Mouse (Mus musculus): ENCODE results near the gene Dlg2. TPM values are rescaled to one million over a fixed set of nuclear protein-coding genes. Genes with fewer than 3 reads are reported as not detected.

Dlg2 gene
- total and polyA plus RNA-seq, 3 experiments, result 23.8 to 91.7 (median 84.3) TPM

DNA sequence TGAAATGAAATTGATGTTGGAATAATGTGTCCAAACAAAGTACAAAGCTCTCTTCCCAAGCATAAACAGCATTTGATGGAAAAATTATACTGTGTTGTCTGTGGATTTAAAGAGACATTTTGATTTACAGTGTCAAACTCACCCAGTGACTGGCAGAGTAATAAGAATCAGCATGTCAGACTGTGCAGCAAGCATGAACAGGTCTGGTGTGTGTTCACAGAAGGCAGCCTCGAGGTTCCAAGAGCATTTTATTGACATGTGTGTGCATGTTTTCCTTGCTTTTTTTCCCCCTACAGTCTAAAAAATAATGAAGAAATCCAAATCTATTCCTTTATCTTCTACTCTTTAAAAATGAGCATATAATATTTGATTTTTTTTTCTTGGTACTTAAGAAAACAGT, 1924.1 kb downstream of the Dlg2 start:
- DNase-seq, result no peak

DNA sequence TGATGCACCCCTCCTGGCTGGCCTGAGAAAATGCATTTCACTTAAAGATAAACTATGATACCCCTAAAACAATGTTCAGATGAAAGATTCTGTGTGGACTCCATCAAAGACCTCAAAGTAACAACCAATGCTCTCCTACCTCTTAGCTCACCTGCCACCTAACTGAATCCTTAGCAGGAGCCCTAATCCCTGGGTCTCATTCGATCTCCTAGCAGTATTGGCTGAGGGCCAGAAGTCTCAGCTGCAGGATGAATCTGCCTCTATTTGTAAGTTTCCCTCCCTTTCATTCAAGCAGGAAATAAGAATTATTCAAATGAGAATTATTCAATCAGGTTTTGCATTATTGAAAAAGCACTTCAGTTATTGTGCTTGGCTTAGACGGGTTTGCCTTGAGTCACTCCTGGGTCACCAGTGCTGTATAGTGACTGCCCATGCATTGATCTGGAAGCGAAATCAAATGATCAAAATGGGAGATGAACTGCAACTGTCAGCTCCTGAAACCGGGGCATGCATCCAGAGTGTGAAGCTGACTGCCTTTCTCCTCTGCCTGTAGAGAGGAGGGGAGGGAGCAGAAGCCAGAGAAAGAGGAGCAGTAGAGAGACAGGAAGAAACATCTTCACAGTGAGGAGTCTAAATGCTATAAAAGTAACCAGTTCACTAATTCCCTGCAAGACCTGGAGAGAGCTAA, 1924.7 kb downstream of the Dlg2 start:
- DNase-seq, result no peak

DNA sequence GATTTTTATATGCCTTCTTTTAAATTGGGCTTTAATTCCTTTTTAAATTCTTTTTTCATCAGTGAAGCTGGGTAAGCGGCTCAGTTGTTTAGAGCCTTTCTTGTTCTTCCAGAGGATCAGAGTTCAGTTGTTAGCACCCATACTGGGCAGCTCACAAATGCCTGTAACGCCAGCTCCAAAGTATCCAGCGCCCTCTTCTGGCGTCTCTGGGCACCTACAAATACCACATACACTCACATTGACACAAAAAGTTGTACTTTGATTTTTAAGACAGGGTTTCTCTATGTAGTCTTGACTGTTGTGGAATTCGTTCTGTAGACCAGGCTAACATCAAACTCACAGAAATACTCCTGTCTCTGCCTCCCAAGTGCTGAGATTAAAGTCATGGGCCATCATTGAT, 1932.0 kb downstream of the Dlg2 start:
- DNase-seq, result no peak

DNA sequence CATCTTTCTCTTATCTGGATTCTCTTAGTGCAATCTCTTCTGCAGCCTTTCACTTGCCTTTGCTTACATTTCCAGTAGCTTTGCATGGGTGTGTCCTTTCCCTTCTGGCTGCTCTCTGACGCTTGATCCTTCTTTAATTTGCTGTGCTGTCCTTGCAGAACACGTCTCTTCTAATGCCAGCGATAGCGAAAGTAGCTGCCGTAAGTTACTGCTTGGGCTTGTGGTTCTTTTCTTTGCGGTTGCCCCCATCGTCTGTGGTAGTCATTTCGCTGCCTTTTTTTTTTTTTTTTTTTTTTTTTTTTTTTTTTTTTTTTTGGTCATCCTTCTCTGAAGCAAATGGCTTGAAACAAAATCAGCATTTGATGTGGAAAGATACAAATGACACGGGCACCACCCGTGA, 1944.0 kb downstream of the Dlg2 start:
- no peak for DNase-seq

DNA sequence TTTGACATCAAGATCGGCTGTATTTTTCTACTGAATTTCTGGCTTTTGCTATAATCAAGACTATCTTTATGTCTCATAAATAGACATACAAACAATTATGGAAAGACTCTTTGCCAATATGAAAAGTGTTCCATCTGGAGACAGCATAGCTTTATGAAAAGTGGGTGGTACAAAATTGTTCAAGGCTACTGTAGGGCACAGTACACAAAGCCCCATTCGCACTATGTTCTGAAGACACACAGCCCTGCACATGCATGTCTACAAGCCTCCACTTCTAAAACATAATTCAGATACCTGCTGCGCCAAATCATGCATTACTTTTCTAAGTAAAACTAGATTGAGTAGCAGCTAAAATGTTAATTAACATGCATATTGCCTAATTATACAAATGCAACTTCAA, 1946.5 kb downstream of the Dlg2 start:
- no peak for DNase-seq

DNA sequence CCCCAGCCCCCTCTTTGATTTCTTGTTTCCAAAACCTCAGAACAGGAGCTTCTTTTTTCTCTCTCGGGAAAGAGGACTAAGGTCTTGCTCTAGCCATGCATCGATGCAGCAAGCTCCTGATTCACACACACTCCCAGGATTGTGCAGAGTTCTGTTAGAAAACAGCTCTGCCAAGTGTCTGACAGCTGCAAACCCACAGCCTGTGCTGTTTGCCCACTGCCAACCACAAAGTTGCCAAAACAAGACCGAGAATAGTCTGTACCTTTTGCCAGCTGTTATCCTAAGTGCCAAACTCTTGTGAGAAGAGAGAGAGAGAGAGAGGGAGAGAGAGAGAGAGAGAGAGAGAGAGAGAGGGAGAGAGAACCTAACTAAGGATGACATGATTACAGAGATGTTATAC, 1948.2 kb downstream of the Dlg2 start:
- no peak for DNase-seq

DNA sequence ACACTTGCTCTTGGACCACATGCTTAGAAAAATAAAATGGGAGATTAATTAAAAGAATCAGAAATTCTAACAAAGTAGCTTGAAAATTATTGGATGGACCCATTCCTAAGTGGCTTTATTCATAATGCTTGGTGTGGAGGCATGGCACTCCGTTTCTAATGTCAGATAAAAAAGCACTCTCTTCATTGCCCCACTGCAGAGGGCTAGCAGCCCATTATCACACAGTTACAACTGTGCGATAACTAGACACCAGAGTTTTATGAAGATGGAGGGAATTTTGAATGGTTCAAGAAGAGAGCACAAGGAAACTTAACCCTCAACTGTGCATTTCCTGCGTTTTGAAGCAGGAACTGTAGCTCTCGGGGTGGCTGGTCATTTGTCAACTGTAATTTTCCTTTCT, 1950.8 kb downstream of the Dlg2 start:
- DNase-seq, result no peak

DNA sequence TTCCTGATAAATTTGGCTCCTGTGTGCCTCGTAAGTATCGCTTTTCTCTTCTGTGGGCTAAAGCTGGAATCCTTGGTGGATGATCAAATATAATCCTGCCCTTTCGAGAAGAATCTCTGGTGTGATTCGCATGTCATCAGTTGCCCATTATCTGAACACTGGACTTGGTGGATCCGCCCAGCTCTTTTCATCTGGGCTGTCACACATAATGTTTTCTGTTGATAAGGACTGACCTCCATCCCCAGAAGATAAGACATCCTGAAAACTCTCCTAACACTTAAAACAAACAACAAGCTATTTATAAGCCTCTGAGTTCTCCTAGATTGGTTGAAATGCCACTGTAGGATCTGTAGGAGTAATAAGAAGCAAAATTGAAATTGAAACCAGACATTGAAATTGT, 1952.2 kb downstream of the Dlg2 start:
- DNase-seq, result no peak

DNA sequence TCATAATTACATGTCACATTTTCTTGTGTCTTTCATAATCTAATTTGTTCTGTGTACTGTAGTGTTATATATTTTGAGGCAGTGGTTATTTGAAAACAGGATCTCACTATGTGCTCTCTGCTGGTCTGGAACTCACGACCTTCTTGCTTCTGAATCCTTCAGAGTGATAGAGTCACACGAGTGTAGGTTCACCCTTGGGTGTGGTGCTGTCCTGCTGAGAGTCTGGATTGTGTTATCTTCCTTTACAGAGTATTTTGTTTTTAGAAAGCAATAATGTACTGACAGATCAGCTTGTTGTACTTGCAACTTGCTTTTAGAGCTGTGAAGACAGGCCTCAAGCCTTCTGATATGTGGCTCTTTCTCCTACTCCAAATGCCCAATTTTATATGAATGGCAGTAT, 1953.8 kb downstream of the Dlg2 start:
- DNase-seq, result no peak

DNA sequence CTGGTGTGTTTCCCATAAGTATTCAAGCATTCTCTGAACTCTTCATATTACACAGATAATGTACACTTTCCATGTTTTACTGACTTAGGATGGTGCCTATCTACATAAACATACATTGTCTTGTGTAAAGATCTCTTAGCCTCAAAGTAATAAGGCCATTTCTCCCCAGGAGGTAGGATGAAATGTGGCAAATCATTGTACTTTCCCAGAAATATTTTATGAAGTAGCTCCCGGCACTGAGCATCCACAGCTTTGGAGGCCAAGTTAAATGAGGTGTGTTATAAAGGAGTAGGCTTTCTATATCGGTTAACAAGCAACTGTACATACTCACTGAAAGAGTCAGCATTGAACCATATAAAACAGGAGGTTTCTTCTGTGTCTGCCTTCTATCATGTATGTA, 1960.7 kb downstream of the Dlg2 start:
- DNase-seq, result no peak

DNA sequence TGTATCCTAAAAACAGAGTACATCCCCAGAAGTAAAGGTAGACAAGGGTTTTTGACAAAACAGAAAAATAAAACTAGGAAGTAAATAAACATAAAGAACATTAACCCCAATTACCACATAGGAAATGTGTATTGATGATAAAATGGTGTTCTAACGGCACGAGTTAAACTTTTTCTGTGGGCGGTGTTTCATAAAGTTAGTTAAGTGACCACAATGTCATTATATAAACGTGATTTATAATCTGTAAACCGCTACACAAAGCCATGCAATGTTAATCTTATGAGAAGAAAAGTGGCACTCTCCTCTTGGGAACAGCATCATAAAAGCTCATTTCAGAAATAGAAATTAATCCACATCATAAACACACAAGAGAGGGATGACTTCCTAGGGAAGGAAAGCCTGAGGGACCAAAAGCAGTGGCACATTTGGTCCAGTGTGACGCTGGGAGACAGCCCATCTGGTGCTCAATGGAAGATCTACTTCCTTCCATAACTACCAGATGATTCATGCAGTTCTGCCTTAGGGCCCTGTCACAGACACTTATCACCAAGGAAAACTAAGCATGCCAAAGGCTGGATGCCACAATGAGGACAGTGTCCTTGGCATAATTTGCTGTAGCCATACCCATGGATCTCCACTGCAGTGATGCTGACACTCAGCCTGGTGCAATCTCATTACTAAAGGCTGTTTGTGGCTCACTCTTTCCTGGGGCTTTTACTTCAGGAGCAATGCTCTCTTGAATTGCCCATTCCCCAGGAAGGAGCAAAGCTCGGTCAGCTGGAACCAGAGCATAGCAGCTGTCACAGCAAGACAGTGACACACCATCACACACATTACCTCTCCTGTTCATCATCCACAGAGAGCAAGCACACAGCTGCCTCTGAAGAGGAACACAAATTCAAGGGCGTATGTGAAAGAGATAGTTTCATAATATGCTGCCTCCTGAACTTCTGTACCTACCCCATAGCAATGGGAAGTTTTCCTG, 1963.3 kb downstream of the Dlg2 start:
- DNase-seq, result peak; percentile 83

DNA sequence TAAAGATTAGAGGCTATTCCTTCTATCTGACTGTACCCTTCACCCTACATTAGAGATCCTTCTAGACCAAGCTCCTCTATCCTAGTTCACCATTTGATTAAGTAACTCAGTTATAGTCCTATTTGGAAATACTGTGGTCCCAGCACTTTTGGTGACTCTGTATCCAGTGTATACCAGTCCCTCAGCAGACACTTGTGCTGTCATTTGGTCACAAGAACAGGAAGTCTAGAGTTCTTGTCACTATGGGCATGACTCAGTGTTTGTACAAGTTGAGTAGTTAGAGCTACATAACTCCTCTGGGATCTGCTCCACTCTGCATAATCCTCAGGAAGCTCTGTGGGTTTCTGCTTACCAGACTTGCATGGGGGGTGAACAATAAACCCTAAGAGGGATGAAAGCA, 1965.1 kb downstream of the Dlg2 start:
- no peak for DNase-seq

DNA sequence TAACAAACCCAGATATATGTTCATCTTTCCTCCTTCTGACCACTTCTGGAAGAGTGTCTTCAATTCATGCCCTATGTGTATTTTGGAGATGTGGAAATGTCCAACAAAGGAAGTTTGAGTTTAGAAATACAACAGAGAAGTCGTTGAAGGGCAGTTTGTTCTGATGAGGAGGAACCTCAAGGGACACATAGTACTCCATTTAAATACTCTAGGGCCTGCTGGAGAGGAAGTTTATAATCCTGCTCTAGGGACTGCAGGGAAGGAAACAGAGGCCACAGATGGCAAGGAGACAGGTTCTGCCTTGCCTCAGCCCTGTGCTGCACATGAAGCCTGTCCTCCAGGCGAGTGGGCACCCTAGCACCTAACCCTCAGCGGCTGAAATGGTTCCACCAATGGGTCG, 1965.6 kb downstream of the Dlg2 start:
- DNase-seq, result no peak

DNA sequence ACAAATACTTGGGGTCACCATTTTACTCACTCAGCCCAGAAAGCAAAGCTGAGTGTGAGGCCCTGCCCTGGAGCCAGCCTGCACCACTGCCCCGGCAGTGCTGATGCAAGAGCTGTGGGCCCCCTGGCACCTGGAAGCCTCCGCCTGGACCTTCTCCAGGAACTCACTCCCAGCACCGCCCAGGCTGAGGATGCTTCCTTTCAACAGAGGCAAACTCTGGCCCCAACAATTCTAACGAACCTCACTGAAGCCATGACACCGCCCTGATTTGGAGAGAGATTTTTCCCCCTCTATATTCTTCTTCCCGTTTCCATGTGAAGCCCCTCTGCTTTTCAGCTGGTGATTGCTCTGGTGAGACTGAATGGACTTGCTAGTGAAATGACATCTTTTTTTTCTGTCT, 1971.5 kb downstream of the Dlg2 start:
- DNase-seq, result peak; percentile 52

DNA sequence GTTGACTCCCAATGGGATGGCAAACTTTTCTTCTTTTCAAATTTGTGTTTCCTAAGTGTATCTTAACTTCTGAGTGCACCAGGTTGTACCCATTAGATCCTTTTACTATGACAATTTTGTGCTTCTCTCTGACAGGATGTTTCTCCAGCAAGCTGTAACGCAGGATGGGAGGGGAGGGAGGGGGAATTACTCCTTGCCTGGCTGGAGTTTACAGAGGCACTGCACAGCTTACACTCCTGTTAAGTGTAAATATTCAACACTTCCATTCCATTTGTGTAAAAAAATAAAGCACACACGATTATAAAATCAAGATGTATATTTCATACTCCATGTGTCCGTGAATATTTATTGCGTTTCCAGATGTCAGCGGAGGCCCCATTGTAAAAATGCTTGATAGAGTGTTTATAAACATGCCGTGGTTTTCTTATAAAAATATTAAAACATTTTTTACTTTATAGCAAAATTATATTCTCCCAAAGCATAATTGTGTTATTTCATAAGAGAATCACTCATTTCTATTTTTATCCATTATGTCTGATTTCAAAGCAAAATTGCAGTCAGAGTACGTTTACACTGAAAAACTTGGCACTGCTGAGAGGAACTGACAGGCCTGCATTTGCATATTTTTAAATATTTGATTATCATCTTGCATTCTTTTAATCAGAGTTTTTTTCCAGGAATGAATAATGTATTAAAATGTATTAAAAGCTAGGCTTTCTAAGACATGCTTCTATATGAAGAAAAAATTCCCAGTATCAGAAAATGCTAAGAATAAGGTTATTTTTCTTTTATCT, 1972.5 kb downstream of the Dlg2 start:
- no peak for DNase-seq

DNA sequence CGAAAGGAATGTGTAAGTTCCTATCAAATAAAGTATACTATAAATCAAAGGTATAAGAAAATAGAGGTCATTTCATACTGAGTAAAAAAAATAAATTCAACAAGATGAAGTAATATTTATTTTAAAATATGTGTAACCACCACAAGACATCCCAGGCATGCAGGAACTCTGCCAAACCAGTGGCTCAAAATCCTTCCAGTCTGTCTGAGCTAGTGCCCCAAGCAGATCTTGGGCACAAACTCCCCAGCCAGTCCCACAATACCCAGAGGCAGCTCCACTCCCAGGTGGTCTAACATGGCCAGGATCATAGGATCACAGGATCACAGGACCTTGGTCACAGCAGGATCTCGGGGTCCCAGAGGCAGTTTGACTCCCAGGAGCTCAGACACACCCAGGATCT, 1977.7 kb downstream of the Dlg2 start:
- DNase-seq, result no peak

DNA sequence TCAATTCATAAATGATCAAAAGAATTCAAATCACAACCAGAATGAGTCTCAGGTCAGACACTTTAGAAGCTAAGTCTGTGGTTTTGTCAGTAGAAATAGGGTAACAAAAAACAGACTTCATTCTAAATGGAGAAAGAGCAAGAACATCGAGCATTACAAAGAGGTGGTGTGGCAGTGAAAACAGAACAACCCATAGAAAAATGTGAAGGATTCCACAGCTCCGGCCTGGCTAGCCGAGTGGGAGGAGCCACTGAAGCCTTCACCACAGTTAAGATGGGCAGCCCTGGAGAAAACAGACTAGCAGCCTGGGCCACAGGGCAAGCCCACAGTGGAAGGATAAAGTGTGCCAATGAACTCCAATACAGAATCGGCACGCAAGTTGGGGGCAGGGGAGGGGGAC, 1979.5 kb downstream of the Dlg2 start:
- no peak for DNase-seq

DNA sequence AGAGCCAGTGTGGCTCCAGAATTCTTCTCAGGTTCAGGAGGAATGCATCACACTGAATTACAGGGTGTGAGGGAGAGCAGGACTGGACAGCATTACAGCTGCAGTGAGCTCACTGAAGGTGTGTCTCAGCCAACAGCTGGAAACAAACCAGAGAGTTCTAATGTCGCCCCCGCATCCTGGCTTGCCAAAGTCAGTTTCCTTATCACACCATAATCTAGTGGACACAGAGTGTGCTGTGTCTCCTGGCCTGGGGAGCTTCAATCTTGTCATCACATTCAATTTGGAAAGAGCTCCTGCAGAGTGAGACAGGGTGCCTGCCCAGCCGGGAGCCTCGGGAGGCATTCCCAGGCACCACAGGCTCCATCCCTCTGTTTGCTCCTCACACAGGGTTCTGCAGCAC, 1981.3 kb downstream of the Dlg2 start:
- DNase-seq, result no peak

DNA sequence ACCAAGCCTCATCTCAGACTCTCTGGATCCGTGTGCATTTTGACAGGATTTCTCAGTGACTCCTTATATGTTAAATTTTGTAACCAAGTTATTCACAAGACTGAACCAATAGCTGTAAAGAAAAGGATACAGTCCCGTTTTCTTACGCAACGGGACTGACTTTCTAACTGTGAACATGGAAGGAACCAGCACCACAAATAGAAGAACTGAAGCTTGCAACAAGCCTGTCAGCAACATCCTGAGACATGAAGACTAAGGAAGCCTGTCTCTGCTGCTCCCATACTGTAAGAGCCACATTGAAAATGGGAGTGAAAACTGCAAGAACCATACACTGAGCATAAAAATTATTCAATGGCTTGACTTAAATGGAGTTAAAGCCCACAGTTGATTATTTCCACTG, 1981.8 kb downstream of the Dlg2 start:
- no peak for DNase-seq

DNA sequence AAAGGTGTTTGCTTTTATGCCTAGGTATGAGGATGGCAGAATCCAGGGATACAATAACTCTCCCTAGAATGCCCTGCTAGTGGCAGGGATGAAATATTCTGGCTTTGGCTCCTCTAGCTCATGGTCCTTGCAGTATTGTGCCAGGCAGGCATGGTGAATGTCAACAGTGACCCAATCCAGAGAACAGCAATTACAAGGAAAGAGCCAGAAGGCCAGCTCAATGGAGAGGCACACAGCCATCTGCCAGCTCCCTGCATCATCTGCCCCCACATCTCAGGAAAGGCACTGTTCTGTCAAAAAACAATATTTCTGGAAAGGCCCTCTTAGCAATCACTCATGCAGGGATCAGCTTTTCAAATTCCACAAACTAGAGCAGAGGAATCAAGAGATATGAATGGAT, 1984.1 kb downstream of the Dlg2 start:
- peak; percentile 41 for DNase-seq

DNA sequence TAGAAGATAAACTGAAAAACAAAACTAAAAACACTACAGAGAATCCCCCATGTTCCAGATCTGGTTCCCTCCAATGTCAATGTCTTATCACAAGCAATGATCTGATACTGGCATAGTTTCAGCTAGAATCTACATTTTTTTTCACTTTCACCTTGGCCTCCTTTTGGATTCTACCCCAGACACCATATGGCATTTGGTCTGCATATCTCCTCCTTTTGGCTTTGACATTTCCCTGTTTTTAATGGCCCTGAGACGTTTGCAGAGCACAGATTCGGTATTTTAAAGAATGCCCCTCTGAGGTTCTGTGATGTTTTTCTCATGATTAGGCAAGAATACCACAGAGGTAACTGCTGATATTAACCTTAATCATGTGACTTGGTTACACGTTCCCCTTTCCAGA, 1984.8 kb downstream of the Dlg2 start:
- no peak for DNase-seq

DNA sequence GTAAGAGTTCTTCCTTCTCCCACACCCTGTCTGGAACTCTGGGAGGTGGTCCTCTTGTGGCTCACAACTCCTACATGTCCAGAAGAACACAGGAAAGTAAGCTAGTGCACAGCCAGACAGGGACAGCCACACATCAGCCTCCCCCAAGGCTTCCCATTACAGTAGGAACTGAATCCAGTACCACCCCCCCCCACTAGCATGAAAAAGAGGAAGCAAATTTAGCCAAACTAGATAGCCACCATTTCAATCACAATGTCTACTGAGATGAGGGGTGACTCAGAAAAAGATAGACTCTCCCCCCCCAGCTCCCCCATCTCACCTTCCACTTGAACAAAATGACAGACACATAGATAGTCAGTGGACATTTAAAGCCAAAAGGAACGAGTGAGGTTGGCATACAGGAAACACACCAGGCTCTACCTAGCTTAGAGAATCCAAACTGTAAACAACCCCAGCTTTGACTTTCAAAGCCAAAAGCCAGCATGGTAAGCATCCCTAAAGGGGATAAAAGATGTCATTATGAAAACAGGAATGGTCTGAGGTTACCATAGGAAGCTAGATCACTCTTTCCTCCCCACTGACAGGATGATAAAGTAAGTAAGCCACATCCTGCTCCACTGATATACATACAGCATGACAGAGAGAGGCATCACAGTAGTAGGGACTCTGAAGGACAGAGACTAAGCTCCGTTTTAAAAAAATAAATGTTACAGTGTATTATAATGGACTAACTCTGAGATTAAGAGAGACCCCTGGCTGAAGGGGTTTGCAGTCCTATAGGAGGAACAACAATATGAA, 1986.8 kb downstream of the Dlg2 start:
- no peak for DNase-seq

Data from adrenal gland, adult 2 months (tissue).